Mouse (Mus musculus): ENCODE measurements around the gene Pitx2.

- TF ChIP-seq CTCF (conservative IDR thresholded peaks at IDR 0.05; ENCODE audit: insufficient read depth, insufficient read length, low read depth, low read length) (no peak), POLR2A (IDR thresholded peaks at IDR 0.05; ENCODE audit: low read depth, low read length) (no peak)
These were observed 4.6 kb upstream of the Pitx2 start for GRCm38 (mm10) chr3:129195036-129195435.

All from kidney, adult 2 months (tissue).